Mouse (Mus musculus) spleen, adult 2 months (tissue): ENCODE measurements around the gene Enho.

Experiments
- CTCF ChIP-seq: fragments of 200-500 bp; IDR thresholded peaks from 2 replicates; pipeline ENCODE4 v1.5.1; 2011; ENCODE audit warnings: mild to moderate bottlenecking, inconsistent platforms; ENCODE audit not compliant: insufficient read depth, insufficient read length, insufficient replicate concordance; ENCODE audit errors: extremely low read depth
- POLR2A ChIP-seq: fragments of 200-500 bp; IDR thresholded peaks from 2 replicates; pipeline ENCODE4 v1.6.1; 2011; ENCODE audit warnings: low read depth, low read length, inconsistent platforms

DNA sequence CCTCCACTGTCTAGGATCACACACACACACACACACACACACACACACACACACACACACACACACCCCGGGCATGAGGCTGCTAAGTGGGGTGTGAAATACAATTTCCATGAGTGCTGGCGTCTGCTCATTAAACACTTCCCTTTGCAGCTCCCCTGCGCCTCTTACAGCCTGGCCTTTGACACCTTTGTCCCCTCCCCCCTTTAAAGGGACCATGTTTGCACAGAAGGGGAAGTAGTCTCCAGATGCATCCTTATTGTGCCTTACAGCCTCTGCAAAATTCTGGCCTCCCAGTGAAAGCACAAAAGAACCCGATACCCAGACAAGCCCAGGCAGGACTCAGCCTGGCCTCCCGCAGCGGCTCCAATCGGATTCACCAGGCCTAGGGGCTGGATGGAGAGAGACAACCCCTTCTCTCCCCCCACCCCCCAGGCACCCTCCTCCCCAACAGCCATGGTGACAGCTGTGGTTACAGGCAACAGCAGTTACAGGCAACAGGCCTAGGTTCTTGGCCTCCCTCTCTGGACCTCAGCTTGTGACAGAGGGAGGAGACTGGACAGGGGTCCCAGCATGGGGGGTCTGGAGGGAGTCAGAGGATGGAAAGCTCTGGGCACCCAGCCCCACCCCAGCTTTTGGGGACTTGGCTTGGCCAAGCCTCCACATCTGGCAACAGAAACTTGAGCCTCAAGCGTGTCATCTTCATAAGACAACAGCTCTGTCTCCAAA, 11.8 kb downstream of the Enho start:
- no peak for TF ChIP-seq POLR2A
- no peak for TF ChIP-seq CTCF
